Mouse (Mus musculus): ENCODE data around the gene Psmb2.

Psmb2 gene

DNA sequence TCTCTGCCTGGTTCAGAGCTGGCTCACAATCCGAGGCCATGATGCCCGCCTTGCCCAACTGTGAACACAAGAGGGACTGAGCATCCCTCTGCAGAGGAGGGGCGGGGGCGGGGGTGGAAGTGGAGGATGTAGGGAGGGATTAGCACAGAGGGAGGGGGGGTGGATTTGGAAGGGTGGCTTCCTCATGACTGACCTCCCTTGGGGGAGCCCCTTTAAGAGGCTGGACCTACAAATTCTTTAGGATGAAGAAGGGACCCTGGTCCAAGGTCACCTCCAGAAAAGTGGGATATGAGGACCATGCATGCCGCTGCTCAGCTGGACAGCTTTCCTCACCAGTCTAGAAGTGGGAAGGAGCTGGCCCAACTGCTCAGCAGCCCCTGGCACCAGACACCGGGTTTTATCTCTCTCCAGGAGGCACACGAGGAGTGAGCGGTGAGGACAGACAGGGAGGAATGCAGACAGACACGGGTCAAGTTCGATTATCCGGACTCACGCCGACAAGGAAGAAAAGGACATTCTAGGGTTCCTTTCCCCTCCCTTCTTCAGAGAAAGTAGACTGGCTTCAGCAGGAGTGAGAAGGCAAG is 74.7 kb downstream of the Psmb2 start:
- peak; percentile 28 to 63 for DNase-seq (ENCODE audit: inconsistent age in 2 of 2, low spot score in 1 of 2)

DNA sequence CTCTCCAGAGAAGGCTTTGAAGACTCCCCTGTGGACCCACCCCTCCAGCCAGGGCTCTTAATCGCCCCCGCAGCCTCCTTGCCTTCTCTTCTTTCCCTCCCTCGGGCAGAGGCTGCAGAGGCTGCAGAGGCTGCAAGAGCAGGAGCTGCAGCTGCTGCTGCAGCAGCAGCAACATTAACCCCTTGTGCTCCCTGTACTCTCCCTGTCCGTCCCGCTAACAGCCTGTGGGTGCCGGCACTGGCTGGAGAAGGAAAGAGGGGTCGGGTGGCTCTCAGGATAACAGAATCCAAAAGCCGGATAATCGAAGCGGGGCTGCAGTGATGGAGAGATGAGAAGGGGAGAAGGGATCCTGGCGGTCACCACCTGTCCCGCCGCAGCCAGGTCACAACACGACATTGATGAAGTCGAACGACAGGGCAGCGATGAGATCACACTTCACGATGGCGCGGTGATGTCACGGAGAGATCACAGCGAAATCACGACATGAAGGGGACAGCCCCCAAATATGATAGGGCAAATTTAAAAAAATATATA is 75.2 kb downstream of the Psmb2 start:
- peak in 1 of 2 experiments; percentile 47 for DNase-seq (ENCODE audit: inconsistent age in 2 of 2, low spot score in 1 of 2)

DNA sequence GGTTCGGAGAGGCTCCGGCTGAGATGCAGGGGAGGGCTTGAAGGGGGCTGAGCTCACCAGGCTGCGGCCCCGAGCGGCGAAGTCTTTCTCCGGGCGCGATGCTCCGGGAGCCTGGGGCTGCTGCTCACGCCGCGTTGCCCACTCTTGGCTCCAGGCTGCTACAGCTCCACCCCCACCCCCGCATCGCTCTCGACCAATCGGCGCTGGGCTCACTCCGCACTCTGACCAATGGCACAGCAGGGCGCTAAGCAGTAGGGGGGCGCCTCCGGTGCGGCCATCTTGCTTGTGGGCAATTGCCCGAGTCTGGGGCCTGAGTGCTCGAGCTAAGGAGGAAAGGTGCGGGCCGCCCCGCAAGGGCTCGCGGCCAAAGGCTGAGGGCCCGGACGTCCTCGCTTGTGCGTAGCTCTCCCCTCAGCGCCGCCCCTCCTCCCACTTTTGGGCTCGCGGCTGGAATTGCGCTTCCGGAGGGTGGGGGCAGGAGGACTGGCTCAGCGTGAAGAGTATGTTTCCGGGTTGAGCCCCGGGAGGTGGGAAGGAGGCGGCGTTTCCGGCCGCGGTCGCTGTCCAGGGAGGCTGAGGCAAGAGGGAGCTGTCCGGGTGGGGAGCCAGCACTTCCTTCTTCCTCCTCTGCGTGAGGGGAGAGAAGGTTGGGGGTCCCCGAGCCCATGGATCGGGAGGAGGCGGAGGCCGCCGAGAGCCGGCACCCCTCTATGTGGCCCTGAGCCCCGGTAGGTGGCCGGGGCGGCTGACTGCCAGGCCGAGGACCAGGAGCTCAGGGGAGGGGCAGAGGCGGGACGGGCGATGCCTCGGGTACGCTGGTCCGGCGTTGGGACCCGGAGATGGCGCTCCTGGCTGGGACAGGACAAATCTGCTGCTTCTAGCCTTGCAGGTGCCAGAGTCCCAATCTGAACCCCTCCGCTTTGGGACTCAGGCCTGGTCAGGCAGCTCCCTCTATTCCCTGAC is 76.1 kb downstream of the Psmb2 start, which contains the start of the genes Ncdn and AU040320:
TSS of gene Ncdn (minus strand) at position 171 of the 963 bp plus-strand sequence.
TSS of gene AU040320 (plus strand) at position 277 of the 963 bp plus-strand sequence.
- DNase-seq (ENCODE audit: inconsistent age in 2 of 2, low spot score in 1 of 2): peak; percentile 97 to 99

DNA sequence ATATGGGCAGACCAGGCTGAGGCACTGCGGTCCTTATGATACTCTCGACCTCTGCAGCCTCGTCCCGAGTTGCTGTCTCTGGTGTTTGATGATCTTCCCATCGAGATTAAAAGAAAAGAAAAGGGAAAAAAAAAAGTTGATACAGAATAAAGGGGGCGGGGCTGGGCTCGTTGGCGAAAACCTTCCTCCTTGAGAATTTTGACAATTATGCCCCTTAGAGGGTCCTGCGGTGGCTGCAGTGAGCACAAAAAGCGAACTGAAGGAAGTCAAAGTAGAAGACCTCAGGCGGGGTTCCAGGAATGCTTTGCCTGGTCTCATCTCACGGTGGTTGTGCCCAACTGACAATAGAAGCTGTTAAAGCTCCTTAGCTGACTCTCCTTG is 76.8 kb downstream of the Psmb2 start:
- no peak for DNase-seq (ENCODE audit: inconsistent age in 2 of 2, low spot score in 1 of 2)

DNA sequence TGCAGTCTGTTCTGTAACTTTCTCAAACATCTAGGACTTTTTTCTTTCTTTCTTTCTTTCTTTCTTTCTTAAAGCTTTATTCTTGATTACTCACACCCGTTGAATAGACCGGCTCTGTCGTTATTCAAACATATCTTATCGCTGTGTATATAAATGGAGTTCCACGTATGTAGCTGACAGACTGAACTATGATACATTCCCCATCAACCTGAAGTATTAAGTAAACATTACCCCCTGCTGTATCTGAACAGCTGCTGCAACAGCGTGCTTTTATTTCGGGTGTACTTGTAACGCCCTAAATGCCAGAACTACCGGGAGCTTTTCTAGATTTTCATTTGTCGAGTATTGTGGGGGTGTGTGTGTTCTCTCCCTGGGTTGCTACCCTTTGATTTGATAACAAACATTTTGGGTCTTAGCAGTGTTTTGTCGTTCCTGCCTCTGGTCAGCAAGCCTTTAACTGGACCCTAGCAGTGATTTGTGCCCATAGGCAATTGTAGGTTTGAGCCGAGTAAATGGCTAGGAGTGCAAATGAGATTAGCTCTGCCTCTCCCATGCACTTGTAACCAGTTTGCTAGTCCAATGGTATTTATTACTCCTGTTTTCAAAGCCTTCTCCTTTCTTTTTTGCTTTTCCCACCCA is 77.4 kb downstream of the Psmb2 start:
- DNase-seq (ENCODE audit: inconsistent age in 2 of 2, low spot score in 1 of 2): no peak

DNA sequence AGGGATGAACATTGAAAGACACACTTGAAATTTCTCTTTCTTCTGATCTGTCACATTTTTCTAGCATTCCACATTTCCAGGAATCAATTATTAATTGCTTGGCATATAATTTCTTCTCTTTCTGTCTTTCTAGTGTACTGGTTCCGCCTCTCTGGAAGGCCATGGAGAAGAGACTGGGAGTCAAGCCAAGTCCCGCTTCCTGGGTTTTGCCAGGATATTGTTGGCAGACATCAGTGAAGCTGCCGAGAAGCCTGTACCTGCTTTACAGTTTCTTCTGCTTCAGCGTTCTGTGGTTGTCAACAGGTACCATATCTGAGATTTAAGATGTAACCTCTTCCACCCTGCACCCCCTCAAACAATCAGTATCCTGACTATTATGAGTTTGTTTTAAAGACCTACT is 79.3 kb downstream of the Psmb2 start:
- peak; percentile 38 to 79 for DNase-seq (ENCODE audit: inconsistent age in 2 of 2, low spot score in 1 of 2)

DNA sequence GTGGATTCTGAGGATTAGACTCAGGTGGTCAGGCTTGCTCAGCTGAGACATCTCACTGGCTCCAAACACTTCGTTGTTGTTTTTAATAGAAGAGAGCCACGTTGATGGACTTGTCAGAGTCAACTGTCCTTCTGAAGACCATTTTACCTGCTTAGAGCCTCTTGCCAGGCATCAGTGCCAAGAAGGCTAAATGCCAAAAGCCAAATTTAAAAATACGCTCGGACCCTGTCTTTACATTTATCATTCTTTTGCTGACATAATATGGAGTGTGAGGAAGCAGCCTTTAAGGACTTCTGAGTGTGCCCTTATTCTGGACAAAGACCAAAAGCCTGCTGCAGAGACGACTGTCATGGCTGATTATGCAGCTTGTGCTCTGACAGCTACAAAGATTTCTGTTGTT is 80.9 kb downstream of the Psmb2 start:
- no peak for DNase-seq (ENCODE audit: inconsistent age in 2 of 2, low spot score in 1 of 2)

All from adrenal gland, adult (tissue).